Mouse (Mus musculus) heart, adult 2 months (tissue): ENCODE data around the gene Slc26a1.

Experiments
- CTCF ChIP-seq: fragments of 200-600 bp; IDR thresholded peaks from 2 replicates; pipeline ENCODE4 v1.8.1; 2022; ENCODE audit warnings: antibody characterized with exemption, mild to moderate bottlenecking, moderate library complexity
- EP300 ChIP-seq: fragments of 200-500 bp; IDR thresholded peaks from 2 replicates; pipeline ENCODE4 v1.6.1; 2011; ENCODE audit warnings: low read depth, low read length, control low read depth; ENCODE audit not compliant: insufficient read depth
- POLR2A ChIP-seq: fragments of 200-500 bp; IDR thresholded peaks from 2 replicates; pipeline ENCODE4 v1.6.1; 2011; ENCODE audit warnings: mild to moderate bottlenecking, low read depth, low read length, control low read depth; ENCODE audit not compliant: insufficient read depth

DNA sequence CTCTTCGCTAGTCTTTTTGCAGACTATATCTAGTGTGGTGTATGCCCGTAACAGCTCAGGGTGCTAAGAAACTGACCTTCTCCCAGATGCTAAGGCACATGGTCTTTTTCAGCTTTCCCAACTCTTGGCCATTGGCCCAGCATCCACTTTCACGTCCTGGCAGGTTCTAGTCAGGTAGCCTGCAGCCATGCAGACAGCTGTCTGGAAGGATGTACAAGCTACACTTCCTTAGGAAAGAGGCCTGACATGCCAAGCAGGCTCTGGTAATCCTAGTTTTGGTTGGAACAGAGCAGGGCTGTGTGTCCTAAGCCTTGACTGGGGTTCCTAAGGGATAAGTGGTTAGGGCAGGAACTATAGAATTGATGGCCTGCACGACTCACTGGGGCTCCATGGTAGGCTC lies 12.6 kb downstream of the Slc26a1 start:
- TF ChIP-seq CTCF (no peak), POLR2A (no peak), EP300 (no peak)
